Mouse (Mus musculus) activated CD4-positive, CD25-positive, alpha-beta regulatory T cell (primary cell): ENCODE results near the gene Gm20931. TPM values are rescaled to one million over a fixed set of nuclear protein-coding genes. Genes with fewer than 3 reads are reported as not detected.

Experiments
- polyA plus RNA-seq, 2 experiments: library from polyadenylated mRNA; unstranded; fragments of 100-300 nt; shearing (Covaris generic); gene quantifications; one replicate each; pipeline ENCODE4 v1.2.1; 2017

Gene Gm20931
- not detected for polyA plus RNA-seq

GRCm38 (mm10) chrY:55213420-55213819, at the start of gene Gm20931:
Gene Gm20931, plus strand, starts transcription at chrY:55213720.

